Mouse (Mus musculus): ENCODE measurements around the gene Simc1. TPM values are rescaled to one million over a fixed set of nuclear protein-coding genes. Genes with fewer than 3 reads are reported as not detected.

The Simc1 gene
- 12.9 TPM for polyA plus RNA-seq (2015; fragmentation: Illumina TruSeq; extraction: RNeasy Lipid Tissue Mini Kit (QIAGEN cat#74804); ENCODE audit: low read depth, low replicate concordance)

DNA sequence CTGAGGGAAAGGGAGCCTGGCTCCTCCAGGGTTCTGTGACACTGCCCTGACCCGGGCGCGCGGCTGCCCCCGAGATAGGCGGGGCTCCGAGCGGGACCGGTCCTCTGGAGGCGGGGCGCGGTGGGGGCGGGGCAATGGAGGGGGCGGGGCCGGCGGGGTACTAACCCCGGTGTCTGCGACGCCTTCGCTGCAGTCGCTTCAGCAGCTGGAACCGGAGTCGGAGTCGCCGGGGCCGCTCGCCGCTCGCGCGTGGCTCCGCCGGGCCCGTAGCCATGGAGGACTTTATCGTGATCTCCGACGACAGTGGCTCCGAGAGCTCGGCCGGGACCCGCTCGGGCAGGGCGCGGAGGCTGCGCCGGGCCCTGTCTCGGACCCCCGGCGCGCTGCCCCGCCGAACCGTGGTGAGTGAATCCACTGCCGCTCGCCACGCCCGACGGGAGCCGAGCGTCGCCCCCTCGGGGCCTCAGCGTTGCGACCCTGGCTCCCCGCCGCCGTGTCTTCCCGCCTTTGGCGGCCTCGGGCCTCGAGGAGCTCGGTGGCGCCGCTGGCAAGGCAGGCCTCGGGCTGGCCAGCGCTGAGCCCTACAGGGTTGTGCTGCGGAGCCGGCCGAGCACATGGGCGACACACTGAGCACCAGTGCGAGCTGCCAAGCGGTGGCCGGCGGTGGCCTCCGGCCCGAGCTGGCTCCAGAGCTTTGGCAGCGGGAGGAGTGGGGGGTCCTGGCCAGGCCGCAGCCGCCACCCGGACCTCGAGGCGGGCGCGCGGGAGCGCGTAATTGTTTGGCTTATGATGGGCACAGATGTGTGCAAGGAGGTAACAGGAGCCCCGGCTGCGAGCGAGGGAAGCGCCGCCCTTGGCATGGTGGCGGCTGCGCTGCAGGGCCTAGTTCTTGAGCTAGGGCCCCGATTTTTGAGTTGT is at the start of gene Simc1:
Gene Simc1 (plus strand): TSS at position 176 of the 918 bp plus-strand sequence.

DNA sequence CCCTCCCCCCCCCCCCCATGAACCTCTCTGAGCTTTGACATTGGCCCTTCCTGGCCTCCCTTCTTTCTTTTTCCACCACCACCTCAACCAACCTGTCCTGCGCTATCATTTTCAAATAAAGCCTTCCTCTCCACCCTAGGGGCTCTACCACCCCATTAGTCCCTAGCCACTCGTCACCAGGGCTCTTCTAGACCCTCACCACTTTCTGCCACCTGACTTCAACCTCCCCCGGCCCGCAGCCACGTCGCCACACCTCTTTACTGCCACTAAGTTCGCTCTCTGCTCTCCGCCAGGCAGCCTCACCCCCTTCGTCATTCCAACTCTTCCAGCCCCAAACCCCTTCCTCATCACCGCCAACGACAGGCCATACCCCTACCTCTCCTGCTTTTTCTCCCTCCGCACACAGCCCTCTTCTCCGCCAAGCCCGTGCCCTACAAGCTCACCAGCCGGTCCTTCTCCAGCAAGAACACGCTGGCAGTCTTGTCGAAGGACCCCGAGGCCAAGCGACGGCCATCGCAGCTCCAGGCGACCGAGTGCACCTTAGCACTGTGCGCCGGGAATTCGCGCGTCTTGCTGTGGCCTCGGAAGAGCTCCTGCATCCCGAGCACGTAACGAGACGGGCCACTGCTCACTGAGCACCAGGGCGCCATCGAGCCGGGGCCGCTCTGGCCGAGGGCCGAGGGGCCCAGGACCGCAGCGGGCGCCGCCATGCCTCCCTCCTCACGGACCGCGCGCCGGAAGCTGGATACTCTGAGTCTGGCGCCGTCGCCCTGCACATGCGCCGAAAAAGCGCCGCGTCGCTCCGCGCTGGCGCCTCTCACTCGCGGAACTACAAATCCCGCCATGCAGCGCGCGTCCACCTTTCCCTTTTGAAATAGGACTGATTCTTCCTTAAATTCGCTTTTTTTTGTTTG is 35.2 kb upstream of the Simc1 start, which contains the start of gene Thoc3:
Gene Thoc3 (minus strand): TSS at position 752 of the 914 bp plus-strand sequence.

DNA sequence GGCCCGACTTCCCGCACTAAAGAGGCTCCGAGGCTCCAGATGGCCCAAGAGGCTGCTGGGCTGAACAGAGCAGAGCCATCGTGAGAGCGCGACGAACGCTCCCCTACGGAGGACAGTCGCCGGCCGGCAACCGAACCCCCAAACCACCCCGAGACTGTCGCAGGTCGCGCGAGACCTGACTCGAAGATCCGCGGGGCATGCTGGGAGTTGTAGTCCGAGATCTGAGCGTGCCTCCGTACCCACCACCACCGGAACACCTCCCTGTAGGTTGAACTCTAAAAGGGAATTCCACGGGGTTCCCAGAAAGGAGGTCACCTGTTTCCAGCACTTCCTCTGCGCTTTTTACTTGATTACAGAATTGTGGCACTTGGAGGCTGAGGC is 61.6 kb downstream of the Simc1 start, which contains the start of gene 4833439L19Rik:
Gene 4833439L19Rik (minus strand): TSS at position 235 of the 381 bp plus-strand sequence.

DNA sequence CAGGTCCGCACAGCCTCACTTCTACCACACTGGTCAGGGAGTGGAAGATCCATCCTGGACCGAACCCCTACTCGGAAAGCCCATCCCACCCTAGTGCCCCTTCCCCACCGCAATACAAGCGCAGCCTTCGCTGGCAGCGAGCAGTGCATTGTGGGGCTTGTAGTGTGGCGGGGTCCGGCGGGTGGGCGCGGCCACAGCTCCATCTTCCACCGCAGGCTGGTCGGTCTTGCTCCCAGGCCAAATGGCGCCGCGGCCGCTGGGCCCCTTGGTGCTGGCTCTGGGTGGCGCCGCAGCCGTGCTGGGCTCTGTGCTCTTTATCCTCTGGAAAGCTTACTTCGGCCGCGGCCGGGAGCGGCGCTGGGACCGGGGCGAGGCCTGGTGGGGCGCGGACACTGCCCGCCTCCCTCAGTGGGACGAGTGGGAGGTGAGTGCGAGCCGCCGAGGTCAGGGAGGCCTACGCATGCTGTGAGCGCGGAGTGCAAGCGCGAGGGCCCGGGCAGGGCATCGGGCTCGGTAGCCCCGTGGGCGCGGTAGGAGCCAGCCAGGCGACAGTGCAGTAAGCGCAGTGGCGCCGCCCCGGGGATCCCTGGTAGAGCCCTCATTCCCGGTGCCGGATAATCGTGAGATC is 71.4 kb downstream of the Simc1 start, which contains the start of gene Arl10:
Gene Arl10 (plus strand): TSS at position 162 of the 628 bp plus-strand sequence.

DNA sequence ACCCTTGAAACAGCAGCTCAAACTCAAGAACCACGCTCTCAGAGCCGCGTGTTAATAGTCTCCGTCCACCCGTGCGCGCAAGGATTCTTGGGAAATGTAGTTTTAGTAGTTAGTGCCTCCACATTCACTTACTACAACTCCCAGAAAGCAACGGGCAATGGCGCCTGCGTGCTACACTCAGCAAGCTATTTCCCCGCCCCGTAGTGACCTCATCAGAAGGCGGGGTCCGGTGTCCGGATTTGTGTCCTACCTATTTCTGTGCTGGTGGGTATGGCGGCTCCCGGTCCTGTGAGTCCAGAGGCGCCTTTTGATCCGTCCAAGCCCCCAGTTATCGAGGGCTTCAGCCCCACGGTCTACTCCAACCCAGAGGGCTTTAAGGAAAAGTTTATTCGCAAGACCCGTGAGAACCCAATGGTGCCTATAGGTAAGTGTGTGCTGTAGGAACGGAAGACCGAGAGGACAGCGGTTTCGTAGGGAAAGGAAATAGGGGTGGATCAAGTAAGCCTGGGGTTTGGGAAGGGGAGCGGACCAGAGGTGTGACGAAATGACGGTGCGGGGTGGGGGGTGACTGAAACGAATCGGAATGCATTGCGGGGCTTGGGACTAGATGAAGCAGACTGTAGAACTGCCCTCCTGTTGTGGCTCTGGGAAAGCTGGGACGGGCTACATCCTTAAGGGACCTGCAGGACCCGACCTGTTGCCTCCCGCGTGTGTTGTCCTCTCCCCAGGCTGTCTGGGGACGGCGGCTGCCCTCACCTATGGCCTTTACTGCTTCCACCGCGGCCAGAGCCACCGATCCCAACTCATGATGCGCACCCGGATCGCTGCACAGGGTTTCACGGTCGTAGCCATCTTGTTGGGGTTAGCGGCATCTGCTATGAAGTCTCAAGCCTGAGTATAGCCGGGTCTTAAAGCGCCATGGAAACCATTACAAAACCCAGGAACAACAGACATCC is 86.7 kb downstream of the Simc1 start, which contains the start of the genes Nop16 and Higd2a:
Gene Nop16 (minus strand): TSS at position 95 of the 956 bp plus-strand sequence.
Gene Higd2a (plus strand): TSS at position 212 of the 956 bp plus-strand sequence.

Other genes starting within 250 kb of the Simc1 start
- gene Cplx2, start 132.4 kb upstream of the Simc1 start, polyA plus RNA-seq (2015; fragmentation: Illumina TruSeq; extraction: RNeasy Lipid Tissue Mini Kit (QIAGEN cat#74804); ENCODE audit: low read depth, low replicate concordance), result 507 TPM
- 29.4 TPM for gene Thoc3, start 34.9 kb upstream of the Simc1 start, polyA plus RNA-seq (2015; fragmentation: Illumina TruSeq; extraction: RNeasy Lipid Tissue Mini Kit (QIAGEN cat#74804); ENCODE audit: low read depth, low replicate concordance)
- gene 4833439L19Rik, start 61.7 kb downstream of the Simc1 start, polyA plus RNA-seq (2015; fragmentation: Illumina TruSeq; extraction: RNeasy Lipid Tissue Mini Kit (QIAGEN cat#74804); ENCODE audit: low read depth, low replicate concordance), result 145 TPM
- 24.1 TPM for gene Arl10, start 71.2 kb downstream of the Simc1 start, polyA plus RNA-seq (2015; fragmentation: Illumina TruSeq; extraction: RNeasy Lipid Tissue Mini Kit (QIAGEN cat#74804); ENCODE audit: low read depth, low replicate concordance)
- 30.5 TPM for gene Nop16, start 86.3 kb downstream of the Simc1 start, polyA plus RNA-seq (2015; fragmentation: Illumina TruSeq; extraction: RNeasy Lipid Tissue Mini Kit (QIAGEN cat#74804); ENCODE audit: low read depth, low replicate concordance)
- gene Higd2a, start 86.4 kb downstream of the Simc1 start, polyA plus RNA-seq (2015; fragmentation: Illumina TruSeq; extraction: RNeasy Lipid Tissue Mini Kit (QIAGEN cat#74804); ENCODE audit: low read depth, low replicate concordance), result 237 TPM
- gene Cltb, start 107.6 kb downstream of the Simc1 start, polyA plus RNA-seq (2015; fragmentation: Illumina TruSeq; extraction: RNeasy Lipid Tissue Mini Kit (QIAGEN cat#74804); ENCODE audit: low read depth, low replicate concordance), result 254 TPM
- gene Faf2, start 118.0 kb downstream of the Simc1 start, polyA plus RNA-seq (2015; fragmentation: Illumina TruSeq; extraction: RNeasy Lipid Tissue Mini Kit (QIAGEN cat#74804); ENCODE audit: low read depth, low replicate concordance), result 43.2 TPM
- 82.6 TPM for gene Rnf44, start 190.1 kb downstream of the Simc1 start, polyA plus RNA-seq (2015; fragmentation: Illumina TruSeq; extraction: RNeasy Lipid Tissue Mini Kit (QIAGEN cat#74804); ENCODE audit: low read depth, low replicate concordance)
- gene Cdhr2, start 197.7 kb downstream of the Simc1 start, polyA plus RNA-seq (2015; fragmentation: Illumina TruSeq; extraction: RNeasy Lipid Tissue Mini Kit (QIAGEN cat#74804); ENCODE audit: low read depth, low replicate concordance), result 0.21 TPM
- 60.0 TPM for gene Gprin1, start 246.1 kb downstream of the Simc1 start, polyA plus RNA-seq (2015; fragmentation: Illumina TruSeq; extraction: RNeasy Lipid Tissue Mini Kit (QIAGEN cat#74804); ENCODE audit: low read depth, low replicate concordance)

Measured in brain, adult 10 weeks (tissue).